Mouse (Mus musculus): Measurements from ENCODE around the gene Atf7.
"Not testable (repeated sequence)": the region's sequence is repeated elsewhere in the genome, so short reads cannot be mapped to it uniquely, and the experiment has no call there.

The Atf7 gene

GRCm38 (mm10) chr15:102620765-102621164 is 4.5 kb downstream of the Atf7 start:
- no peak for DNase-seq (ENCODE audit: low spot score in 2 of 2)

GRCm38 (mm10) chr15:102619486-102619885 is 5.8 kb downstream of the Atf7 start:
- no peak for DNase-seq (ENCODE audit: low spot score in 2 of 2)

- DNase-seq (ENCODE audit: low spot score in 2 of 2) = no peak
Measured at GRCm38 (mm10) chr15:102617654-102618053, 7.6 kb downstream of the Atf7 start.

- DNase-seq (ENCODE audit: low spot score in 2 of 2) = no peak
Measured at GRCm38 (mm10) chr15:102616174-102616573, 9.1 kb downstream of the Atf7 start.

- no peak for DNase-seq (ENCODE audit: low spot score in 2 of 2)
Measured at GRCm38 (mm10) chr15:102614224-102614623, 11.0 kb downstream of the Atf7 start.

- DNase-seq (ENCODE audit: low spot score in 2 of 2) = no peak
Measured at GRCm38 (mm10) chr15:102612966-102613365, 12.3 kb downstream of the Atf7 start.

- not testable (repeated sequence) for DNase-seq (ENCODE audit: low spot score in 2 of 2)
Measured at GRCm38 (mm10) chr15:102608586-102608985, 16.7 kb downstream of the Atf7 start.

- no peak for DNase-seq (ENCODE audit: low spot score in 2 of 2)
Measured at GRCm38 (mm10) chr15:102593996-102594656, 31.1 kb downstream of the Atf7 start.

- no peak for DNase-seq (ENCODE audit: low spot score in 2 of 2)
Measured at GRCm38 (mm10) chr15:102592674-102593073, 32.6 kb downstream of the Atf7 start.

- DNase-seq (ENCODE audit: low spot score in 2 of 2) = no peak
Measured at GRCm38 (mm10) chr15:102590567-102590966, 34.7 kb downstream of the Atf7 start.

- DNase-seq (ENCODE audit: low spot score in 2 of 2) = no peak
Measured at GRCm38 (mm10) chr15:102589826-102590225, 35.4 kb downstream of the Atf7 start.

- no peak for DNase-seq (ENCODE audit: low spot score in 2 of 2)
Measured at GRCm38 (mm10) chr15:102585501-102585900, 39.8 kb downstream of the Atf7 start.

GRCm38 (mm10) chr15:102583708-102584383 is 41.4 kb downstream of the Atf7 start:
- peak; percentile 25 to 56 for DNase-seq (ENCODE audit: low spot score in 2 of 2)

- no peak for DNase-seq (ENCODE audit: low spot score in 2 of 2)
Measured at GRCm38 (mm10) chr15:102581205-102581604, 44.1 kb downstream of the Atf7 start.

- no peak for DNase-seq (ENCODE audit: low spot score in 2 of 2)
Measured at GRCm38 (mm10) chr15:102578351-102578750, 46.9 kb downstream of the Atf7 start.

- no peak for DNase-seq (ENCODE audit: low spot score in 2 of 2)
Measured at GRCm38 (mm10) chr15:102576972-102577371, 48.3 kb downstream of the Atf7 start.

- DNase-seq (ENCODE audit: low spot score in 2 of 2) = no peak
Measured at GRCm38 (mm10) chr15:102572081-102572480, 53.2 kb downstream of the Atf7 start.

GRCm38 (mm10) chr15:102567849-102568248 is 57.4 kb downstream of the Atf7 start:
- DNase-seq (ENCODE audit: low spot score in 2 of 2) = no peak

GRCm38 (mm10) chr15:102563681-102564080 is 61.6 kb downstream of the Atf7 start:
- no peak for DNase-seq (ENCODE audit: low spot score in 2 of 2)

GRCm38 (mm10) chr15:102563061-102563460 is 62.2 kb downstream of the Atf7 start:
- DNase-seq (ENCODE audit: low spot score in 2 of 2) = no peak

GRCm38 (mm10) chr15:102562491-102562890 is 62.8 kb downstream of the Atf7 start:
- DNase-seq (ENCODE audit: low spot score in 2 of 2) = no peak

GRCm38 (mm10) chr15:102557580-102557979 is 67.7 kb downstream of the Atf7 start:
- no peak for DNase-seq (ENCODE audit: low spot score in 2 of 2)

- DNase-seq (ENCODE audit: low spot score in 2 of 2) = no peak
Measured at GRCm38 (mm10) chr15:102555581-102555980, 69.7 kb downstream of the Atf7 start.

Data from left cerebral cortex, adult 9 months (tissue).